Mouse (Mus musculus) kidney, embryonic 14.5 days (tissue): ENCODE results near the gene Slc16a10. TPM values are rescaled to one million over a fixed set of nuclear protein-coding genes. Genes with fewer than 3 reads are reported as not detected.

ENCODE experiments used
- ATAC-seq: fragments of 200-750 bp; cut with Nextera tagmentation; 2 replicates; pipeline ENCODE4 v1.8.0; 2017; ENCODE audit warnings: moderate number of reproducible peaks, mild to moderate bottlenecking, moderate TSS enrichment, moderate library complexity; ENCODE audit not compliant: low FRiP score, low TSS enrichment
- H3K27ac ChIP-seq: fragments of 300-500 bp; sonication (generic); 2 replicates; pipeline ENCODE4 v1.5.1; 2014; ENCODE audit warnings: low read depth, mild to moderate bottlenecking, low read length, moderate library complexity, mixed read lengths
- H3K27me3 ChIP-seq: fragments of 300-500 bp; sonication (generic); 2 replicates; pipeline ENCODE4 v1.6.1; 2014; ENCODE audit warnings: mild to moderate bottlenecking, low read length; ENCODE audit not compliant: control insufficient read depth, insufficient read depth
- H3K36me3 ChIP-seq: fragments of 300-500 bp; sonication (generic); 2 replicates; pipeline ENCODE4 v1.6.1; 2014; ENCODE audit warnings: low read length, mixed read lengths; ENCODE audit not compliant: control insufficient read depth, insufficient read depth
- H3K4me1 ChIP-seq: fragments of 300-500 bp; sonication (generic); 2 replicates; pipeline ENCODE4 v1.6.1; 2014; ENCODE audit warnings: low read length, mixed read lengths; ENCODE audit not compliant: control insufficient read depth, insufficient read depth
- H3K4me2 ChIP-seq: fragments of 300-500 bp; sonication (generic); replicated peaks from 2 replicates; pipeline ENCODE4 v1.6.1; 2014; ENCODE audit warnings: low read depth, mild to moderate bottlenecking, low read length
- H3K4me3 ChIP-seq: fragments of 300-500 bp; sonication (generic); 2 replicates; pipeline ENCODE4 v1.5.1; 2014; ENCODE audit warnings: mild to moderate bottlenecking, low read length
- H3K9ac ChIP-seq: fragments of 300-500 bp; sonication (generic); 2 replicates; pipeline ENCODE4 v1.6.1; 2014; ENCODE audit warnings: low read depth, mild to moderate bottlenecking, low read length, moderate library complexity
- H3K9me3 ChIP-seq: fragments of 300-500 bp; sonication (generic); 2 replicates; pipeline ENCODE4 v1.6.1; 2016; ENCODE audit warnings: low read length; ENCODE audit not compliant: control insufficient read depth
- whole genome bisulfite sequencing: fragments of 180-500 bp; shearing (Covaris S2); extraction: QIAGEN DNeasy Blood & Tissue Kit; methylation state at CpG from one replicate; pipeline ENCODE4 v1.1.7; 2014; 5-methylcytosine and 5-hydroxymethylcytosine counted together
- polyA plus RNA-seq: library from polyadenylated mRNA; unstranded; fragments of >200 nt; fragmentation: Nextera tagmentation; extraction: Ambion mirVana; gene quantifications from 2 replicates; pipeline ENCODE4 v1.2.1, GENCODE M21; 2014

Slc16a10 gene
- polyA plus RNA-seq, 1 experiment from 2014 or later: 9.2 TPM

DNA sequence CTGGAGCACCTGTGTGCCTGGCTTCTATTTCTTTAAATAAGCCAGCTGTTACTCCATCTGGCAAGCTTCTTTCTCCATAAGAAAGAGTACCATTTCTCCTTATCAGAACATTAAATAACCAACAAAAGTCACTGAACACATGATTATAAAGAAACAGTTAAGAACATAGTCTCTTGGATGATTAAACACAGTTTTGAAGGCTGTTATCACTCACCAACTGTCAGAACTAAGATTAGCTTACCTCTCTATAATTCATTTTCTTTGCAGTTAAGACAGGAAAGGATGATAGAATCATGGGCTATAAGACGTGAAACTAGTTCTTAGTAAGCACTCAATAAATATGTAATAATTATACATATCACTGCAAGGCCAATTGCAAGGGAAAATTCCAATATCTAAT, 36.9 kb downstream of the Slc16a10 start:
- H3K4me2 ChIP-seq: no peak overlapping the region
- 83% methylated on average over 1 of the region's 1 CpGs for WGBS
- H3K9ac ChIP-seq: no peak overlapping the region
- H3K4me1 ChIP-seq: no peaks in the 10 kb centered on the region
- no peaks in the 10 kb centered on the region for H3K27me3 ChIP-seq
- H3K27ac ChIP-seq: no peak overlapping the region
- no peaks in the 10 kb centered on the region for H3K36me3 ChIP-seq
- no peaks in the 10 kb centered on the region for H3K9me3 ChIP-seq
- no peak for ATAC-seq
- no peak overlapping the region for H3K4me3 ChIP-seq

DNA sequence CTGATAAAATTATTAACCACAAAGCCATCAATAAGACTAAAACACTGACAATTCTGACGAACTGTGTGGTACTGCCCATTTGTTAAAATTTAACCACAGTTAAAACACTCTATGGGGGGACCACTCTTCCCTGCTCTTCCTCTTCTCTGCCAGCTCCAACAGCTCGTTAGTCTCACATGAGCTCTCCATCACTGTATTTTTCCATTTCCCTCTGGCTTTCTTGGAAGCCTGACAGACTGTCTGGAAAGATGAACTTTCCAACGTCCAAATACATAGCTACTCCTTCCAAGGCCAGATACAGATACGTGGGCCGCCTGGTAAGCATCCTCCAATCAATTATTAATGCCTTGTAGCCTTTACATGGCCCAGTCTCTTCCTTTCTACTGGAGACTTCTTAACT, 38.3 kb downstream of the Slc16a10 start:
- no peaks in the 10 kb centered on the region for H3K4me1 ChIP-seq
- no peak overlapping the region for H3K27ac ChIP-seq
- no peaks in the 10 kb centered on the region for H3K36me3 ChIP-seq
- no peak for ATAC-seq
- H3K4me3 ChIP-seq: no peak overlapping the region
- no peak overlapping the region for H3K4me2 ChIP-seq
- no peaks in the 10 kb centered on the region for H3K9me3 ChIP-seq
- WGBS: 61% methylated on average over 5 of the region's 5 CpGs
- H3K27me3 ChIP-seq: no peaks in the 10 kb centered on the region
- H3K9ac ChIP-seq: no peak overlapping the region

DNA sequence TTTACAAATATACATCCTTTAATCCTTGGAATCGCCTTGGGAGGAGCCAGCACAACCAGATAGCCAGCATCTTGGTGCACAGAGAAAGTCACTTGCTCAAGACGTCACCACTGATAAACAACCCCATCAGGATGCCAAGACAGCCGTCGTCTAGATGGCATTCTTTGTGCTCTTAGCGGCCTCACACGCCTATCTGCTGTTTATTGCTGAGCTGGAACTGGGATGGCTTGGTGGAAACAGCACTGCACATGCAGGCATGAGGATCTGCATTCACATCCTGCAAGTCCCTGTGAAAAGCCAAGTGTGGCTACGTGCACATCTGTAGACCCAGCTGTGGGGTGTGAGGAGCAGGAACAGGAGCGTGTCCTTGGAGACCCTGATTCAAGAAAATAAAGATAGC, 39.1 kb downstream of the Slc16a10 start:
- H3K9ac ChIP-seq: no peak overlapping the region
- no peak overlapping the region for H3K4me3 ChIP-seq
- H3K4me1 ChIP-seq: no peaks in the 10 kb centered on the region
- H3K27me3 ChIP-seq: no peaks in the 10 kb centered on the region
- H3K9me3 ChIP-seq: no peaks in the 10 kb centered on the region
- 59% methylated on average over 8 of the region's 8 CpGs for WGBS
- H3K36me3 ChIP-seq: no peaks in the 10 kb centered on the region
- ATAC-seq: no peak
- H3K4me2 ChIP-seq: no peak overlapping the region
- H3K27ac ChIP-seq: no peak overlapping the region

DNA sequence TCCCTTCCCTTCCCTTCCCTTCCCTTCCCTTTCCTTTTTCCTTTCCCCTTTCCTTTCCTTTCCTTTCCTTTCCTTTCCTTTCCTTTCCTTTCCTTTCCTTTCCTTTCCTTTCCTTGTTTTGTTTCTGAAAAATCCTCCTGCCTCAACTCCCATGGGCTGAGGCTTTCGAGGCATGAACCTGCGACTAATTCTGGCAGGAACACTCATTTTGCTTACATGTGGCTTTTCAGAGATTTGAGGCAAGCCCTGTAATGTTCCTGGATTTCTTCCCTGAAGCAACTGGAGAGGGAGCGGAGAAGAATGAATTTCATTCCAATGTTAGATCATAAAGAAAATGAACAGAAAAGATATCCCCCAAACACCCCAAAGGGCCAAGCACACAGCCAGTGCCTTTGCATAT, 39.9 kb downstream of the Slc16a10 start:
- H3K4me3 ChIP-seq: no peak overlapping the region
- no peak overlapping the region for H3K4me2 ChIP-seq
- H3K36me3 ChIP-seq: no peaks in the 10 kb centered on the region
- no peaks in the 10 kb centered on the region for H3K27me3 ChIP-seq
- no peak overlapping the region for H3K9ac ChIP-seq
- H3K27ac ChIP-seq: no peak overlapping the region
- H3K4me1 ChIP-seq: no peaks in the 10 kb centered on the region
- no peak for ATAC-seq
- no peaks in the 10 kb centered on the region for H3K9me3 ChIP-seq
- WGBS: 69% methylated on average over 3 of the region's 3 CpGs

DNA sequence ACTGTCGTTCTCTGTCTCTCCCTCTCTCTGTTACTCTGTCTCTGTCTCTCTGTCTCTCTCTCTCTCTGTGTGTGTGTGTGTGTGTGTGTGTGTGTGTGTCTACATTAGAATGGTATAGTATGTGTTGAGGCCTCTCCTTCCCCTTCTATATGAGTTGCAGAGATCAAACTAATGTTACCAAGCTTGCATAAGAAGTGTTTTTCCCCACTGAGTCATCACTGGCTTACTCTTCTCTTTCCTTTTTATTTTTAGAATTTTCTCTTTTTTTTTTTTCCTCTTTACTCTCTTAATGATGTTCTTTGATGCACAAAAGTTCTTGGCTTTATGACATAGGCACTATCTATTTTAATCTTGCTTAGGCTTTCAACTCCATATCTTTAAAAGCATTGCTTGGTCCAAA, 43.6 kb downstream of the Slc16a10 start:
- ATAC-seq: no peak
- Histone ChIP-seq H3K9ac (no peak overlapping the region), H3K27ac (no peak overlapping the region), H3K4me1 (no peaks in the 10 kb centered on the region), H3K9me3 (no peaks in the 10 kb centered on the region), H3K4me2 (no peak overlapping the region), H3K36me3 (no peaks in the 10 kb centered on the region), H3K4me3 (no peak overlapping the region), H3K27me3 (no peaks in the 10 kb centered on the region)
- WGBS: 89% methylated on average over 1 of the region's 1 CpGs

DNA sequence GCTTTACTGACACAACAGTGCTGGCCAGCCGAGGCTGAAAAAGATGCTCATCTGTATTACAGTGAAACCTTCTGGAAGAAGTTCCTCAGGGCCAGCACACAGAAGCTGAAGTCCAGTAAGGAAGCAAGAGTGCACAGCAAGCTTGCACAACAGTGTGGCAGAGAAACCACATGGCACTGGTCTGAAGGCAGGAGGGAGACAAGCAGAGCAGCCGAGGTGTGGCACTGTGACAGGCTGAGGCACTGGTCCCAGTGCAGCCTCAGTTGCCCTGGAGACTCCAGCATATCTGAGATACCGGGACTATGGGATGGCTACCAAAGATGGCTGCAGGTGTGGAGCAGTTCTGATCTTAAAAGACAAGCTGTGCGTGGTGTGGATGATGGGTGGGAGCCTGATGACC, 44.5 kb downstream of the Slc16a10 start:
- Histone ChIP-seq H3K27me3 (no peaks in the 10 kb centered on the region), H3K36me3 (no peaks in the 10 kb centered on the region), H3K9ac (no peak overlapping the region), H3K9me3 (no peaks in the 10 kb centered on the region; the same call in 1 of the 2 replicates), H3K4me2 (no peak overlapping the region), H3K4me3 (no peak overlapping the region), H3K4me1 (no peaks in the 10 kb centered on the region), H3K27ac (no peak overlapping the region)
- 72% methylated on average over 4 of the region's 4 CpGs for WGBS
- no peak for ATAC-seq

DNA sequence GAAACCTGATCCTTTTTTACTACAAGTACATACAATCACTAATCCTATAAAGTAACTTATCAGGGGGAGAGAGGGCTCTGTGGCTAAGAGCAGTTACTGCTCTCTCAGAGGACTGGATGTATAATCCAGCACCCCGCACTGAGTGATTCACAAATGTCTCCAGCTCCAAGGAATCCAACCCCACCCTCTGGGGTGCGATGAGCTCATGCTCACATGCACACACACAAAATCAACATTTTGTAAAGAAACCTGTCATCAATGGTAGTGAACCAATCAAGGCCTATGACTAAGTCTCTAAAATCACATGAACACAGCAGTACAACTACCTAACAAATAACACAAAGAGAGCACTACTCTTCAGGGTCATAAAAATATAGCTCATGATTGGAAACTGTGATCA, 47.3 kb downstream of the Slc16a10 start:
- no peaks in the 10 kb centered on the region for H3K27me3 ChIP-seq
- H3K4me1 ChIP-seq: no peaks in the 10 kb centered on the region
- 88% methylated on average over 2 of the region's 2 CpGs for WGBS
- H3K4me3 ChIP-seq: no peak overlapping the region
- ATAC-seq: no peak
- no peaks in the 10 kb centered on the region; the same call in 1 of the 2 replicates for H3K9me3 ChIP-seq
- no peak overlapping the region for H3K9ac ChIP-seq
- H3K4me2 ChIP-seq: no peak overlapping the region
- H3K36me3 ChIP-seq: no peaks in the 10 kb centered on the region
- H3K27ac ChIP-seq: no peak overlapping the region

DNA sequence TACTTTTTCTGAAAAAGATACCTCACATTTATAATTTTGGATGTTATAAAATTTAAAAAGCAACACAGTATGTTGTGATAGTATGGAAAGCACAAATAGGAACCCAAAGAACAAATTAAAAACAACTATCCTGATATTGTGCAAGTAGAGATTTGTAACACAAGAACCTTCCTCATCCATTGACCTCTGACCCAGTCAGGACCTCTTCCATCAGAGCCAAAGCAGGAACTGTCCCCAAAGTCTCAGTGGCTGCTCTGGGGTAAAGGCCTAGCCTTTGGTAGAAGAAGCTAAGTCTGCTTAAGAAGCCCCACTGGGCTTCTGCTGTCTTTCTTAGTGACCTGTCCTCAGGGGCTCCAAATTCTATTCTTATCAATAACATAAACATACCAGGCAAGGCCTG, 48.5 kb downstream of the Slc16a10 start:
- Histone ChIP-seq H3K36me3 (no peaks in the 10 kb centered on the region), H3K9me3 (no peaks in the 10 kb centered on the region; the same call in 1 of the 2 replicates), H3K9ac (no peak overlapping the region), H3K4me1 (no peaks in the 10 kb centered on the region), H3K27ac (no peak overlapping the region), H3K4me2 (no peak overlapping the region), H3K4me3 (no peak overlapping the region), H3K27me3 (no peaks in the 10 kb centered on the region)
- ATAC-seq: no peak

DNA sequence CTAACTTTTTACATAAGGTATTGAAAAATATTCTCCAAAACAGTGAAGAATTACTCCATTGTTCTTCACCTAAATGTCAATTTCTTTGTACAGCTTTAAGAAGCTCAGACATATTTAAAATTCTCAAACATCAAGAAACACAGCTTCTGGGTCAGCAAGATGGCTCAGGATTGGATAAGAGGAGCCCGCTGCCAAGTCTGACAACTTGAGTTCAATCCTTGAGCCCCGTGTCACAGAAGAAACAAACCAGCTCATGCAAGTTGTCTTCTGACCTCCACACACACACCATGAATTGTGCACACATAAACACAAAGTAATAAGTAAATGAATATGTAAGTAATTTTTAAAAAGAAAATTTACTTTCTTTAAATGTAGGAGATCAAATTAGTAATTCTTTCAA, 50.6 kb downstream of the Slc16a10 start:
- no peak for ATAC-seq
- Histone ChIP-seq H3K4me1 (no peaks in the 10 kb centered on the region), H3K4me2 (no peak overlapping the region), H3K9ac (no peak overlapping the region), H3K27ac (no peak overlapping the region), H3K27me3 (no peaks in the 10 kb centered on the region), H3K4me3 (no peak overlapping the region), H3K36me3 (no peaks in the 10 kb centered on the region), H3K9me3 (no peaks in the 10 kb centered on the region; the same call in 1 of the 2 replicates)
- 77% methylated on average over 2 of the region's 2 CpGs for WGBS
